Mouse (Mus musculus) adrenal gland, adult 8-10 months (tissue): ENCODE measurements around the gene Ppp2r3a. TPM values are rescaled to one million over a fixed set of nuclear protein-coding genes. Genes with fewer than 3 reads are reported as not detected.

Source experiments
- DNase-seq: peaks from one replicate; pipeline ENCODE4 v3.0.0; 2022
- total RNA-seq, 4 experiments: library from RNA; stranded (reverse); gene quantifications; 2 replicates each; pipeline ENCODE4 v1.2.4; 2022

Gene Ppp2r3a
- total RNA-seq, 4 experiments from 2014 or later: 24.7 to 32.5 (median 26.4) TPM

DNA sequence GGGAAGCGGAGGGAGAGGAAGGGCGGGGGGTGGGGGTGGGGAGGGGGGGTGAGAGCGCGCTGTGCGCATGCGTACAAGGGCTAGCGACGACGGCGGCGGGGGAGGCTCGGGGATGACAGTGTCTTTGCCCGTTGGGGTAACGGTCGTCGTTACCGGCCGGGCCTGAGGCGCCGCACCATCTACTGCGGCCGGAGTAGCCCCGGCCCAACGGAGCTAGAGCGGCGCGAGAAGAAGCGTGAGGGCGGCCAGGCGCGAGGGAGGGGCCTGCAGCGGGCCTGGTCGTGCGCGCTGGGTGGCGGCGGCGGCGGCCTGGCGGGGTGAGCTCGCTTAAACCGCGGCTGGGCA, 177.6 kb downstream of the Ppp2r3a start, which contains the start of gene Msl2:
Gene Msl2, plus strand, starts transcription at position 115 of the 345 bp plus-strand sequence.
- DNase-seq: no peak

GRCm38 (mm10) chr9:101073041-101073986, 178.3 kb downstream of the Ppp2r3a start:
- DNase-seq: peak; percentile 99

DNA sequence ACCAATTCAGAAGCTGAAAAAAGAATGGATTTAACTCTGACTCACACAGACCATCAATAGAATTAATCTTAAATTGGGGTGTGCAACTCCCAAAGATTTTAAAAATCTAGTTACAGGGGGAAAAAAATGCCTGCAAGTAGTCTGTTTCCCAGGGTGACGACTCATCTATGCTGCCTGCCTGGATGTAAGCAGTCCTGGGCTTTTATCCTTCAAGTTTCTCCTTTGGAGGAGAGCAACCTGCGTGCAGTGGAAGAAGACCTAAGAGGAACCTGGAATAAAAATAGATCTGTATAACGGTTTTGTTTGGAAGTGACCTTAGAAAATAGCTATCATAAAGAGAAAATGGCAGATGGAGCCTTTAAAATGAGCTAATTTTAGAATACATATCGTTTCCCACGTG, 179.1 kb downstream of the Ppp2r3a start:
- no peak for DNase-seq

DNA sequence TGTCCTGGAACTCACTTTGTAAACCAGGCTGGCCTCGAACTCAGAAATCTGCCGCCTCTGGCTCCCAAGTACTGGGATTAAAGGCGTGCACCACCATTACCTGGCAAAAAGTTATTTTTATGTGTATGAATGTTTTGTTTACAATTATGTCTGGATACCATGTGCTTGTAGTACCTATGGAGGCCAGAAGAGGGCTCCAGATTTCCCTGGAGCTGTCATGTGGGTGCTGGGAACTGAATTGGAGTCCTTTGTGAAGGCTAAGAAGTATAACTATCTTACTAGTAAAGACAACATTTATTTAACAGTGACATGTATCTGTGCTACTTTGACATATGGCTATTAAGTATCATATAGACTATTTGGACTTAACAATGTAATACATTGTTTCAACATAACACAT, 181.8 kb downstream of the Ppp2r3a start:
- DNase-seq: no peak

DNA sequence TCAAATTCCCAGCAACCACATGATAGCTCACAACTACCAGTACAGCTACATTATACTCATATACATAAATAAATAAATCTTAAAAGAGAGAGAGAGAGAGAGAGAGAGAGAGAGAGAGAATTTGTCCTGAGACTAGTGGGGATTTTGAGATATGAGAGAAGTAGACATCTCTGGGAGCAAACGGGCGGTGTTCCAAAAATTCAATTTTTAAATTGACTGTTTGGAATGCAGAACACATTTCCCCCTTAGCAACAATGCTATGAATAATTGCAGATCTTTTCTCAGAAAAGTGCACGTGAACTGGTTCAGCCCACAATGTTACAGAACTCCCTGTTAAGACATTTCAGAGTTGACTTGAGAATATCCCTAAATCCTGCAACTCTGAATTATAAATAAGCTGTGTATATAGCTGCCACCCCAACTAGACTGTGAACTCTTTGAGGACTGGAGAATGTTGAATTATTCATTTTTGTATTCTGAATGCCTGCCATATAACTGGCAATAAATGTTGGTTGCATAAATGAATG, 186.5 kb downstream of the Ppp2r3a start:
- no peak for DNase-seq

GRCm38 (mm10) chr9:101062253-101062780, 189.3 kb downstream of the Ppp2r3a start:
- no peak for DNase-seq

GRCm38 (mm10) chr9:101061035-101061434, 190.6 kb downstream of the Ppp2r3a start:
- DNase-seq: no peak

- DNase-seq: no peak
Measured at GRCm38 (mm10) chr9:101057156-101057555, 194.4 kb downstream of the Ppp2r3a start.

Other genes starting within 250 kb of the Ppp2r3a start
- gene Pccb, start 216.9 kb downstream of the Ppp2r3a start, total RNA-seq: 100 to 1,000 TPM in 2 of 4 experiments, 10 to 100 TPM in 2; 83.5 to 171 (median 127) TPM
- gene Msl2, start 177.7 kb downstream of the Ppp2r3a start, total RNA-seq: 10 to 100 TPM; 54.2 to 57.2 (median 54.9) TPM